Mouse (Mus musculus) ES-E14 (cell line): Measurements from ENCODE around the gene Ptpn23.

Source experiments
- CHD2 ChIP-seq: IDR thresholded peaks from 2 replicates; pipeline ENCODE4 v1.6.1; 2014; ENCODE audit warnings: mild to moderate bottlenecking, low read depth, low read length, inconsistent platforms
- ZNF384 ChIP-seq: IDR thresholded peaks from 2 replicates; pipeline ENCODE4 v1.6.1; 2012; ENCODE audit warnings: low read depth, low read length, inconsistent platforms

- TF ChIP-seq CHD2: no peak
- no peak for TF ChIP-seq ZNF384
These were observed 57.4 kb downstream of the Ptpn23 start for GRCm38 (mm10) chr9:110350612-110351011.
